Mouse (Mus musculus): Measurements from ENCODE around the gene Rassf6.

DNA sequence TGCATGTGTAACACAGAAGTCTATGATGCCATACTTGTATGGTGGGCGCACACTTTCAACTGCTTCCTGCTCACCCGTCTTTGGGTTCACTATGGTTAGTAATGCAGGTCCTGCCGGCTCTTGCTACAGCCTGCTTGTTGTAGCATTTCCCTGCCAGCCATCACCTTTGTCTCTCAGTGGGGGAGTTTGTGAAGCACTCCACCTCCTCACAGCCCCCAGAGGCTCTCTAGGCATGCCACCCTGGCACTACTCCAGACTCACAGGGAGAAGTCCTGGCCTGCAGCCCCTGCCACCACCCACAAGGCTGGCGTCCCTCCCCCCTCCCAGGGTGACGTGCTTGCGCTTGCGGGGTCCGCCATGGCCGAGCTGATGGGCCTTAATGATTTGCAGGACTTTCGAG, 49.8 kb downstream of the Rassf6 start:
- TF ChIP-seq CTCF (IDR thresholded peaks at IDR 0.05; ENCODE audit: low read depth, low read length) (no peak), TAL1 (conservative IDR thresholded peaks at IDR 0.05; ENCODE audit: low read depth, low read length) (no peak), GATA1 (IDR thresholded peaks at IDR 0.05; ENCODE audit: borderline replicate concordance, low read length) (no peak), POLR2AphosphoS5 (IDR thresholded peaks at IDR 0.05; ENCODE audit: insufficient replicate concordance, low read depth, low read length) (no peak)

Measured in G1E (cell line).